Mouse (Mus musculus) brain, embryonic 14.5 days (tissue): ENCODE measurements around the gene Slc1a1.

Experiments
- CTCF ChIP-seq: fragments of 200-500 bp; IDR thresholded peaks from 2 replicates; pipeline ENCODE4 v1.5.1; 2012; ENCODE audit warnings: inconsistent platforms, mild to moderate bottlenecking, moderate library complexity, borderline replicate concordance; ENCODE audit not compliant: insufficient read depth, insufficient read length; ENCODE audit errors: extremely low read depth
- POLR2A ChIP-seq: fragments of 200-500 bp; IDR thresholded peaks from 2 replicates; pipeline ENCODE4 v1.6.1; 2012; ENCODE audit warnings: mild to moderate bottlenecking, inconsistent platforms, borderline replicate concordance; ENCODE audit not compliant: poor library complexity, insufficient read depth, insufficient read length, severe bottlenecking; ENCODE audit errors: extremely low read depth

GRCm38 (mm10) chr19:28806821-28807496 is 27.9 kb upstream of the Slc1a1 start:
- TF ChIP-seq CTCF (no peak), POLR2A (no peak)
